Mouse (Mus musculus) small intestine, adult 2 months (tissue): ENCODE results near the gene Ptprb. TPM values are rescaled to one million over a fixed set of nuclear protein-coding genes. Genes with fewer than 3 reads are reported as not detected.
A peak's percentile ranks its signal among the peaks of the same experiment; 100 is the strongest.

Source experiments
- H3K27ac ChIP-seq: fragments of 200-500 bp; 2 replicates; pipeline ENCODE4 v1.5.1; 2012; ENCODE audit warnings: low read depth, low read length, control low read depth, inconsistent platforms; ENCODE audit not compliant: insufficient read depth
- H3K27me3 ChIP-seq: fragments of 200-500 bp; 2 replicates; pipeline ENCODE4 v1.6.1; 2012; ENCODE audit warnings: mild to moderate bottlenecking, moderate library complexity, low read length, inconsistent platforms; ENCODE audit not compliant: control insufficient read depth, insufficient read depth
- H3K36me3 ChIP-seq: fragments of 200-500 bp; 2 replicates; pipeline ENCODE4 v1.6.1; 2012; ENCODE audit warnings: mild to moderate bottlenecking, low read length, control low read depth, inconsistent platforms; ENCODE audit not compliant: control insufficient read depth, insufficient read depth
- H3K4me1 ChIP-seq: fragments of 200-500 bp; 2 replicates; pipeline ENCODE4 v1.6.1; 2012; ENCODE audit warnings: low read length, inconsistent platforms, mixed read lengths; ENCODE audit not compliant: control insufficient read depth, insufficient read depth, insufficient read length
- H3K4me3 ChIP-seq: fragments of 200-500 bp; 2 replicates; pipeline ENCODE4 v1.5.1; 2012; ENCODE audit warnings: low read depth, mild to moderate bottlenecking, control low read depth, inconsistent platforms, low read length, moderate library complexity
- CTCF ChIP-seq: fragments of 200-500 bp; IDR thresholded peaks from 2 replicates; pipeline ENCODE4 v1.5.1; 2012; ENCODE audit warnings: low read depth, mild to moderate bottlenecking, control low read depth, inconsistent platforms, low read length, moderate library complexity, mixed read lengths; ENCODE audit not compliant: insufficient replicate concordance, insufficient read length; ENCODE audit errors: extremely low read depth
- POLR2A ChIP-seq: fragments of 200-500 bp; IDR thresholded peaks from 2 replicates; pipeline ENCODE4 v1.6.1; 2012; ENCODE audit warnings: low read depth, mild to moderate bottlenecking, control low read depth, inconsistent platforms, low read length, moderate library complexity
- WGBS: fragments of 180-500 bp; shearing (Covaris S2); methylation state at CpG from one replicate; pipeline ENCODE4 v1.1.7; 2018; 5-methylcytosine and 5-hydroxymethylcytosine counted together
- polyA plus RNA-seq: library from polyadenylated mRNA; depleted of rRNA; stranded (reverse); fragments of >200 nt; gene quantifications from 2 replicates; pipeline ENCODE4 v1.2.3, GENCODE M21; 2012

Ptprb gene
- polyA plus RNA-seq, 1 experiment = 2.3 TPM

- TF ChIP-seq POLR2A = no peak
- TF ChIP-seq CTCF = no peak
- Histone ChIP-seq H3K27ac (peak overlapping the region; percentile 26), H3K36me3 (no peaks in the 10 kb centered on the region), H3K27me3 (no peaks in the 10 kb centered on the region), H3K4me3 (no peak overlapping the region), H3K4me1 (peaks cover 9% of the 10 kb centered on the region; the same call in 1 of the 2 replicates)
- 76% methylated on average over 12 of the region's 12 CpGs for WGBS
These were observed 4.5 kb upstream of the Ptprb start for GRCm38 (mm10) chr10:116270646-116271469.

DNA sequence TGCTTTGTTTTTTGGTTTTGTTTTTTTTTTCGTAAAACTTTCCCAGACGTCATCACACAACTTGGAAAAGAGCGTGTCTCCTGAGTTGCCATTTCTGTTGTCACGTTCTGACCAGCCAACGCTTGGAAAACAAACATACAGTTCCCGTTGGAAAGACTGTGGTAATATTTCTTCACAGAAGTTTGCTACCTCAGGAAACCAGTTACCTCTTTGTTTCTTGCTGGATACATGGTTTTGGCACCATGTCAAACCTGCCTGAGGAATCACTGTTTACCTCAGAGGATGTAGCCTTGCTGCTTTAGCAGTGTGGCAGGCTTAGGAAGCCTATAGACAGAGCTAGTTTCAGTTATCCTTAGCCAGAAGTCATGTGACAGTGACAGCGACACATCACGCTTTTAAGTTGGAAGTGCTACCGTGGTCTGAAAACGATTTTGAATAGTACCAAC, 3.8 kb upstream of the Ptprb start:
- Histone ChIP-seq H3K27me3 (no peaks in the 10 kb centered on the region), H3K27ac (no peak overlapping the region), H3K36me3 (no peaks in the 10 kb centered on the region), H3K4me1 (peaks cover 5% of the 10 kb centered on the region; the same call in 1 of the 2 replicates), H3K4me3 (no peak overlapping the region)
- WGBS = 84% methylated on average over 10 of the region's 10 CpGs
- TF ChIP-seq CTCF = no peak
- TF ChIP-seq POLR2A = no peak

DNA sequence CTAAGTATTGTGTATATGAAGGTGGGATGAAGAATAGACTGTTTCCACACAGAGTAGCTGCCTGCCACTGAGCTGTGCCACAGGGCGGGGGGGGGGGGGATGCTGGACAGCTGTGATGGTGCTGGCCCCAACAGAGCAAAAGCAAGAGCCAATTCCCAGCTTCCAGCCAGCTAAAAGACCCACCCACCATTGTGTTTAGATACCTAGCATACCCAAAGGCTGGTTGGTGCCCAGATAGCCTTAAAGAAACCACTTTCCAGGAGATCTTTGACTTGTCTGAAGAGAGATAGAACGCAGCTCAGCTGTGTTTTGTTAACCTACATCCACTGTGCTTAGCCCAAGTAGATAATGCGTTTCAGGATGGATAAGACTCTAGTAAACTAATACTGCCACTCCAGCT, 3.2 kb upstream of the Ptprb start:
- H3K27me3 ChIP-seq = no peaks in the 10 kb centered on the region
- peaks cover under 1% of the 10 kb centered on the region; the same call in 1 of the 2 replicates for H3K4me1 ChIP-seq
- 78% methylated on average over 3 of the region's 3 CpGs for WGBS
- H3K36me3 ChIP-seq = no peaks in the 10 kb centered on the region
- TF ChIP-seq POLR2A = no peak
- no peak for TF ChIP-seq CTCF
- H3K4me3 ChIP-seq = no peak overlapping the region
- no peak overlapping the region for H3K27ac ChIP-seq

GRCm38 (mm10) chr10:116286697-116287344, 11.5 kb downstream of the Ptprb start:
- Histone ChIP-seq H3K27me3 (no peaks in the 10 kb centered on the region), H3K4me3 (no peak overlapping the region), H3K4me1 (no peaks in the 10 kb centered on the region), H3K27ac (no peak overlapping the region), H3K36me3 (no peaks in the 10 kb centered on the region)
- no peak for TF ChIP-seq POLR2A
- TF ChIP-seq CTCF = no peak
- WGBS = 86% methylated on average over 7 of the region's 7 CpGs

GRCm38 (mm10) chr10:116288130-116288529, 12.8 kb downstream of the Ptprb start:
- no peaks in the 10 kb centered on the region for H3K27me3 ChIP-seq
- H3K36me3 ChIP-seq = no peaks in the 10 kb centered on the region
- H3K27ac ChIP-seq = no peak overlapping the region
- no peaks in the 10 kb centered on the region for H3K4me1 ChIP-seq
- 53% methylated on average over 9 of the region's 9 CpGs for WGBS
- TF ChIP-seq CTCF = no peak
- no peak for TF ChIP-seq POLR2A
- no peak overlapping the region for H3K4me3 ChIP-seq

DNA sequence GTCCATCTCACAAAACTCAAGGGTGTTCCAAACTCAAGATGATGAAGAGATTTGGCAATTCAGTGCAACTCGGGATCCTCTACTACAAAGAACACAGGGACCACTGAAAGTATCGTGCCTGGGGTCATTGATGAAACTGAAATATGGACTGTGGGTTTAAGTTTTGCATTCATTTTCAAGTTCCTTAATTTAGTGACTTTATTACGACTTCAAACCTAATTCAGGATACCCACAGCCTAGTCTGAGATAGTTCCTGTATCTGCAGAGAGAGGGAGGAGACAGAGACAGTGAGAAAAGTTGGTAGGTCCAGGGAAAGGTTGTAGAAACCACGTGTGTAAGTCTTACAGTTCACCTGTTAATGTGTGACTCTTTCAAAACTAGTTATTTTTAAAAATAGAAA, 15.2 kb downstream of the Ptprb start:
- Histone ChIP-seq H3K36me3 (no peaks in the 10 kb centered on the region), H3K27me3 (no peaks in the 10 kb centered on the region), H3K4me1 (no peaks in the 10 kb centered on the region), H3K4me3 (no peak overlapping the region), H3K27ac (no peak overlapping the region)
- TF ChIP-seq CTCF (no peak), POLR2A (no peak)
- 62% methylated on average over 4 of the region's 4 CpGs for WGBS

GRCm38 (mm10) chr10:116291153-116291755, 15.9 kb downstream of the Ptprb start:
- H3K36me3 ChIP-seq = no peaks in the 10 kb centered on the region
- no peak overlapping the region for H3K4me3 ChIP-seq
- no peak overlapping the region for H3K27ac ChIP-seq
- TF ChIP-seq CTCF (no peak), POLR2A (no peak)
- H3K4me1 ChIP-seq = no peaks in the 10 kb centered on the region
- WGBS = 70% methylated on average over 8 of the region's 8 CpGs
- H3K27me3 ChIP-seq = no peaks in the 10 kb centered on the region
